Mouse (Mus musculus) heart, postnatal 14 days (tissue): ENCODE results near the gene Smim7. TPM values are rescaled to one million over a fixed set of nuclear protein-coding genes. Genes with fewer than 3 reads are reported as not detected.

Experiments used
- DNase-seq, 2 experiments: peaks; one replicate each; pipeline ENCODE4 v3.0.0; 2021 to 2022
- intact Hi-C: fragments of 180-260 bp; cut with DNase I; formaldehyde crosslinking; loops from one replicate; pipeline ENCODE4 v1.15.1; 2025
- microRNA-seq, 2 experiments: library from miRNA; unstranded; fragments of <30 nt; microRNA quantifications; one replicate each; pipeline ENCODE4 v1.2.0; 2021 to 2022
- total RNA-seq, 2 experiments: library from RNA; stranded (reverse); gene quantifications; 2 replicates each; pipeline ENCODE4 v1.2.3; 2021

Gene Smim7
- total RNA-seq, 2 experiments from 2014 or later, result 111 to 117 TPM

DNA sequence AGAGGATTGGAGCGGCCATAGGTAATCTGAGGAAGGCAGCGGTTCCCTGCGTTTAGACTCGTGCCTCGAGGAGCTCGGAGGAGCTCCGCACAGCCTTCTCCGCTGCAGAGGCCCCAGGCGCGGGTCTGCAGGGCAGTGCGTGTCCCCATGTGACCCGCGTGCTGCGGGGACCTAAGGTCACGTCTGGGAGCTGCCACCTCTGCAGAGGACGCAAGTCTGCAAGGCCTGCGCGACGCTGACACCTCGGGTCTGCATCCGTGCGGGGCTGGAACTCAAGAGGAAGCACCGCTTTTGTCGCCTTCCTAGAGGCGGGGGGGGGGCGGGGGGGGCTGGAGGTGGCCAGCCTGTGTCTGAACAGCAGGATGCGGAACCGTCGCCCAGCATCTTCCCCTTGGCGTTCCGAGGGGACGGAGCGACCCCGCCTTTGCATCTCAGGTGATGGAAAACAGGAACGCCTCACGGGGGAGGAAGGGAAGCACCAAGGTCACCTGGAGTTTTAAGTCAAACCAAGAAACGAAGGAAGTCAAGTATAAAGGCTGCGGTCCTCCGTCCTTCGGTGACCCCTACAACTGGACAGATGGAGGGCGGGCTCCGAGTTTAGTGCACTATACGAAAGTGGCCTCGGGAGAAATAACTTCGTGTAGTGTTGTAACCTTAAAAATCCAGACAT is 22.1 kb downstream of the Smim7 start:
- intact Hi-C loops, result loop anchor here (5.0 kb wide), 1 partner anchor 126 kb away; the partner anchor contains the start of gene Eps15l1
- DNase-seq, result peak in 1 of 2 experiments; percentile 68

DNA sequence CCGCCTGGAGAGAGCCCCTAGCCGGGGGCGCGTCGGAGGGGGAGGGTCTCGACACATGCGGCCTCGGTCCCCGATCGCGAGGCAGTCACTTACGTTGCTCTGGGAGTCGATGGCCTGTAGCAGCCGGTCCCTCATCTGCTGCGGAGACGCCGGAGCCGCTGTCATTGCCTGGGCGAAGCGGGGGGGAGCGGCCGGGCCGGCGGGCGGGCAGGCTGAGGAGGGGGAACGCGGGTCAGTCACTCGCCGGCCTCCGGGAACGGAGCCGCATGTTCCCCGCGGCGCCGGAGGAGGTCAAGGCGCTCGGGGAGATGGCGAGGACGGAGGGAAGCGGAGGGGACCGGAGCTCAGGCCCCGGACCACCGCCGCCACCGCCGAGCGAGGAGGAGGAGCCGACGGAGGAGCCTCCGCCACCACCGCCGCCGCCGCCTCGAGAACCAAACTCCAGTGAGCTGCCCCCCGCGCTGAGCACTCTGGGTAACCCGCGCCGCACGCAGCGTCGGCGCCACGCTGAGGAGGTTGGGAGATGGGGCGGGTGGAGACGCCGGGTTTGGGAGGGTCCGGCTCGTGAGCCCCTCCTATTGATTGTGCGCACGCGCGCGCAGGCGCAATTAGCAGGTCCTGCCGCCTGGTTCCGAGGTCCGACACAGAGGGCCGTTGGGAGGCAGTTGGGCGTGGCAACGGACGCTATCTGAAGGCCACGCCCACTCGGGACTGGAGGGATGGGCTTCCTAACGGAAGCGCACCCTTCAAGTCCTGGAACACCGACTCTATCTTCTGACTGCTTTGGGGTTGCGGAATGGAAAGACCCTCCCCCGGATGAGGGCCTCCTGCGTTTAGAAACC is 22.9 kb downstream of the Smim7 start, which contains the start of gene Med26:
Gene Med26, minus strand, starts transcription at position 469 of the 842 bp plus-strand sequence.
- intact Hi-C loops, result loop anchor here (2.0 to 5.0 kb wide), 2 partner anchors 55 to 126 kb away; partner anchors contain the start of genes Eps15l1 and Slc35e1
- peak; percentile 97 to 99 for DNase-seq

DNA sequence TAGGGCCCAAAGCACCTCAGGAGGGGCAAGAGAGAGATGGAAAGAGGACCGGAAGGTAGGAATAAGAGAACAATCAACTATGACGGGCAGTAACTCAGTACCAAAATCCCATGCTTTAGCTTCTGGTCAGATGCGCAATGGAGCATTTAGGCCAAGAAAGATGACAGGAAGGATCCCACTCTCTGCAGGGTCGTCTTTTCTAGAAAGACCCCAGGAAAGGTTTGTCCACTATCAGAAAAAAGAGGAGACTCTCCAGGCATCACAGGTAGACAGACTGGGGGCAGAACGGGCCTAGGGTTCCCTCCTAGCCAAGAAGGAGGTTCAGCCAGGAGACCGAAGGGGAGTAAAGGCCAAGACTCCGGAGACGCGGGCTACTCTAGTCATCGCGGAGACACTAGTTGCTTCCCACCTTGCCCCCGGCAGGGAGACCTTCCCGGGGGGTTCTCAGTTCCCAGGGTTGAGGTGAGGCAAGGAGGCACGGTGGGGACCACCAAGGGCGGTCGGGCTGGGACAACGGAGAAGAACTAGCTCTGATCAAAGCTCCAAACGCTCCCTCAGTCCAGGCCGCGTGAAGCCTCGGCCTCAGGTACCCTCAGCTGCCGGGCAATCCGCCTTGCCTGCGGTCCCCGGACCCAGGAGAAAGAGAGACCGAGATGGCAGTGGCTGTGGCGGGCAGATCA is 23.6 kb downstream of the Smim7 start:
- peak in 1 of 2 experiments; percentile 9 for DNase-seq
- intact Hi-C loops, result loop anchor here (2.0 to 5.0 kb wide), 2 partner anchors 54 to 125 kb away; partner anchors contain the start of genes Eps15l1 and Slc35e1

DNA sequence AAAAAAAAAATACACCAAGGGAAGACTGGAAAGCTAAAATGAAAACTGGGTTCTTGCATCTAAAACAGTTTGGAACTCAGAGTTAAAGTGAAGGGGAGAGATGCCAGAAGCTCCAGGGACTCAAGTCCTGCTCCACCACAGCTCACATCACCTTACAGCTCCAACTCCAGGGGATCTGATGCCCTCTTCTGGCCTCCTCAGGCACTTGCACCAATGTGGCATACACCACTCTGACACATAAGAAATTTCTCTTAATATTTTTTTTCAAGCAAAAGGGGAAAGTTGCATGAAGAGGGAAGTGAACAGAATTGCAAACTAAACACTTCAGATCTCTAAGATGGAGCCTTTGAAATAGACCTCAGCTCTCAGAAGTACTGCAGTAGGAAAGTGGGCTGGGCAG is 31.7 kb downstream of the Smim7 start:
- intact Hi-C loops, result no loop called here
- no peak for DNase-seq

DNA sequence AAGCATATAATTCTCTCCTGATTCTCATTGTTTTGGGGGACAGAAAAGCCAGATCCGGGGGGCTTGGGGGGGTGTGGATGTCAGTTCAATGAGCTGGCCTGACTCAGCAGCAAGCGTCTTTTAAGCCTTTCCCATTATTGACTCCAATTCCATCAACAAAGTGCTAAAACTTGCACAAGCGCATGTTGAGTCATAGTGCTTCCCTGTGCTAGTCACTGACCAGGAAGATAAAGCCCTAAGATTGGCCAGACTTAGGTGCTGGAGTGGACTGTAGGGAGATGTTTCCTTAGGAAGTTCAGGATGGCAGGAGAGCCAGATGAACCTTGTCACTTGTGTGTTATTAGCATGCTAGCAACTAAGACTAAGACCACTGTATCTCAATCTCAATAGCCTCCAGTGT is 36.0 kb downstream of the Smim7 start:
- intact Hi-C loops, result no loop called here
- no peak for DNase-seq

DNA sequence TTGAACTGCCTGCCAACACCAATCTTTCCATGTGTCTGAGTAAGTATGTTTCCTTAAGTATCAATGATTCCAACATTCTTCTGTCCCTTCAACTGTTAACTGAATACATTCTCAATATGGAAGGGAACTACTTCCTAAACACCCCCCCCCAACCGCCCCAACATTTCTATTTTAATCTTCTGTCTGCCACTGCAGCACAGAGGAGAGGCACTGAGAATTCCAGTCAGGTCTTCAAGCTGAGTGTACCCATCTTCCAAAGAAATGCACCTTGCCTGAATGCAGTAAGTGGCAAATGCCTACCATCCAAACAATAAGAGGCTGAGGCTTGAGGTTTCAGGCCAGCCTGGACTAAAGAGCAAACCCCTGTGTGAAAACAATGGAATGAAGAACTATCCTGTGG is 38.8 kb downstream of the Smim7 start:
- DNase-seq, result no peak
- intact Hi-C loops, result no loop called here

DNA sequence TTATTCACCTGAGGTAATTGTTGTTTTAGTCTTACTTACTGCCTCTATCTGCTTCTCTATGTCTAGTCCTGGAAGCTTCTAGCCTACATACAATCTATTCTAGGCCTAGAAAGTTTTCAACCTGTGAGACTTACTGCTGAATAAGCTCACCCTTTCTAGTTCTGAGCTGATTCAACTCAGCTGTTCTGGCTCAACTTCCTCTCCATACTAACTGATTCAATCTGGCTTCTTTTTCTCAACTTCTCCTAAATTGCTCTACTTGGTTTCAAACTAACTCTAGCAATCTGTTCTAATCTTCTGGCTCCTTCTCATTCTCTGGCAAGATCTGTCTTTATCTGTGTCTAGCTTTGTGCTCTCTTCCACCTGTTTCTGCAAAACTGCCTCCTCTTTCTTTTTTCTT is 49.0 kb downstream of the Smim7 start:
- intact Hi-C loops, result no loop called here

DNA sequence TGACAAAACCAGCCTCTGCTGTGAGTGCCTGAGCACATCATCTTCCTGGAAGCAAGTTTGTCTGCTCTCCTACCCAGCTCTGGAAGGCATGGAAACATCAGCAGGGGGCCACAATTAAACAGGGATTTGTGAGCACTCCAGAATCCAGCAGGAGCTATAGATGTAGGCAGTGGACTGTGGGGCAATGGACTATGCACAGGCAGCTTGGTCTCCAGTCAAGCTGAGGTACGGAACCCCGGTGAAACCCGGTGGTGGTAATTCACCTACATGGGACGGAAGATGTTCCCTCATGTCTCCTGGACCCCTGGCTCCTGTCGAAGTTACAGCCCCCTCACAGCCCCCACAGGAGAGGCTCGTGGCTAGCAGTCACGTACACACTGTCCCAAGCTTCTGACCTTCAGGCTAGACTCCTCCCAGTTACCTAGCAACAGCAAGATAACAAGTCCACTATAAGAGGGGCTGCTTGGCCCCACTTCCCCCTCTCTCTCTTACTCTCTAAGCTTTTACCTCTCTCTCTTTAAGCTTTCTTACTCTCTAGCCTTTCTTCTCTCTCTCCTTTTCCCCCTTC is 53.4 kb downstream of the Smim7 start:
- intact Hi-C loops, result no loop called here
- no peak for DNase-seq

More for the DNA sequence above, 49.0 kb downstream of the Smim7 start:
- DNase-seq, result no peak

Small RNA genes lying within 50 kb of the gene (microRNA-seq; reads per million reads assigned to microRNA genes)
- gene Gm28019, result 0 reads per million in 2 experiments

Other genes starting within 250 kb of the Smim7 start
- 10 to 100 TPM; 44.4 to 47.5 TPM for gene Eps15l1, start 149.6 kb downstream of the Smim7 start, total RNA-seq
- gene Calr3, start 127.2 kb downstream of the Smim7 start, total RNA-seq, result 10 to 100 TPM in 1 of 2 experiments, 1 to 10 TPM in 1; 8.1 to 10.5 TPM
- 1 to 10 TPM; 6.6 to 7.0 TPM for gene 1700030K09Rik, start 127.2 kb downstream of the Smim7 start, total RNA-seq
- gene Cherp, start 95.9 kb downstream of the Smim7 start, total RNA-seq, result 10 to 100 TPM; 42.9 to 43.2 TPM
- 10 to 100 TPM; 44.1 to 47.8 TPM for gene Slc35e1, start 78.5 kb downstream of the Smim7 start, total RNA-seq
- gene Med26, start 22.8 kb downstream of the Smim7 start, total RNA-seq, result 10 to 100 TPM; 10.5 to 10.7 TPM
- 100 to 1,000 TPM; 372 TPM for gene Tmem38a, start 967 bp upstream of the Smim7 start, total RNA-seq
- under 1 TPM; 0.62 to 0.88 TPM for gene Nwd1, start 75.6 kb upstream of the Smim7 start, total RNA-seq
- gene Sin3b, start 152.2 kb upstream of the Smim7 start, total RNA-seq, result 10 to 100 TPM; 87.1 to 88.6 TPM
- gene F2rl3, start 190.8 kb upstream of the Smim7 start, total RNA-seq, result 1 to 10 TPM; 2.0 to 2.2 TPM